Mouse (Mus musculus): ENCODE data around the gene Trank1. TPM values are rescaled to one million over a fixed set of nuclear protein-coding genes. Genes with fewer than 3 reads are reported as not detected.

The Trank1 gene
- polyA plus RNA-seq, 1 experiment = 59.5 TPM

DNA sequence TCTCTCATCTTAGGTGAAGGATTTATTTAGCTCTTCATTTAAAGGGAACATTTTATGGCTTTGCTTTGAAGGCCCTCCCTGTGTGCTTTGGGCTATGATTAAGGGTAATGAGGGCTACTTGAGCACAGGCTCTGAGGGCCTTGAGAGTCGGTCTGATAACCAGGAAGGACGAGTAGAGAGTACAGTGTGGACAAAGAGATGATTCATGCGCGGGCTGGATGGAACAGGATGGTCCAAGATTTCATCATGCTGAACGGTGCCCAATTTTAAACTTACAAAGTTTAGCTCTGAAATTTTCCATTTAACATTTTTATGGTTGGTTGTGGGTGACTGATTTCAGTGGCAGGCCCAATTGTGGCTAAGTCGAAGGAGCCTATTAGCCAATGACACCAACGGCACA is 5.4 kb upstream of the Trank1 start:
- TF ChIP-seq POLR2A (IDR thresholded peaks at IDR 0.05; ENCODE audit: borderline replicate concordance, extremely low read depth, insufficient read depth, insufficient read length, poor library complexity, severe bottlenecking) (no peak), CTCF (IDR thresholded peaks at IDR 0.05; ENCODE audit: borderline replicate concordance, extremely low read depth, insufficient read depth, insufficient read length) (no peak)
- no peak for DNase-seq (ENCODE audit: low read depth)

DNA sequence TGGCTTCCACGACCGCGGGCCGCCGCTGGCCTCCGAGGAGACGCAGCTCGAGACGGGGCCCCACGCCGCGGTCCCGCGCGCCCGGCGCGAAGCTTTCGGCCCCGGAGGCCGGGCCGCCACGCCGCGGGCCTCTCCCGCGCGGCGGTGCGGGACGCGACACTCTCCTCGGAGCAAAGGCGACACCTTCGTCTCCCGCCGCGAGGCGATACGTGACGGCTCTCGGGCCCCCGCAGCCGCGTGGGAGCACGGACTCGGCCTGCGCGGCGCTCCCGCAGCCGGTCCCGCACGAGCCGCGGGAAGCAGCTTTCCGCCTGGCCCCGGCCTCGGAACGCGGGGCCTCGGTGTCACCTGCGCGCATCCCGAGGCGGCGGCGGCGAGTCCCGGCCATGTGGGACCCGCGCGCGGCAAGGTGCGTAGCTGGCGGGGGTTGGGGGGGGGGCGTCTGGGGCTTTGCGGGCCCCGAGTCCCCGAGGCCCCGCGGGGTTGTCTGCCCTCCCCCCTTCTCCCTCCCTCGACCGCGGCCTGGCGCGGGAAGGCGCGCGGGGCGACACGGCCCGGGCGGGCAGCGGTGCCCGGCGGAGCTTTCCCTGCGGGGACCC is 403 bp downstream of the Trank1 start:
- peak; percentile 16 for DNase-seq (ENCODE audit: low read depth)
- TF ChIP-seq CTCF (IDR thresholded peaks at IDR 0.05; ENCODE audit: borderline replicate concordance, extremely low read depth, insufficient read depth, insufficient read length) (no peak), POLR2A (IDR thresholded peaks at IDR 0.05; ENCODE audit: borderline replicate concordance, extremely low read depth, insufficient read depth, insufficient read length, poor library complexity, severe bottlenecking) (no peak)

DNA sequence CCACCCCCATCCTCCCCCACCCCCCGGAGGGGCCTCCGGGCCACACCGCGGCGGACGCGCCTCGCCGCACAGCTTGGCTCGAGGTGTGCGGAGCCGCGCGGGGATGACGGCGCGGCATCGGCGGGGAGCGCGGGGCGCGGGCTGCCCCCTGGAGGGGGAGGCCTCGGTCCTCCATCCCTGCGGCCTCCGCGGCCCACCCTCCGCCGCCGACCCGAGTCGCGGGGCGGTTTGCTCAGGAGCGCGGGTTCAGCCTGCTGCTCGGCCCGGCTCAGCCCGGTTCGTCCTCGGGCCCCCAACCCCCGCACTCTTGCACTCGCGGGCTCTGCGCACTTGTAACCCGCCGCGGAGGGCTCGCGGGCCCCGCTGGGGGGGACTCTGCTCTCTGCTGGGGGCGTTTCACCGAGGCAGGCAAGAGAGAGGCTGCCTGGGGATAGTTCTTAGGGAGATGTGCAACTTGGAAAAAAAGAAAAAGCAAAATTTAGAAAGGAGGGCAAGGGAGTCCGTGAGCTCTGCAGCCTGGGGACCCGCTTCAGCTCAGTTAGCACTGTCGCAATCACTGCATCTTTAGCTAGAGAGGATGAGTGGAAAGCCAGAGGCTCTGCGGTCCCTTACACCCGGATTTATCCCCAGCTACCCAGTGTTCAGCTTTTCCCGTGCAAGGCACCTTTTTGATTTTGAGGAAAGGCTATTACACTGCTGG is 1.1 kb downstream of the Trank1 start:
- TF ChIP-seq CTCF (IDR thresholded peaks at IDR 0.05; ENCODE audit: borderline replicate concordance, extremely low read depth, insufficient read depth, insufficient read length) = no peak
- TF ChIP-seq POLR2A (IDR thresholded peaks at IDR 0.05; ENCODE audit: borderline replicate concordance, extremely low read depth, insufficient read depth, insufficient read length, poor library complexity, severe bottlenecking) = no peak

DNA sequence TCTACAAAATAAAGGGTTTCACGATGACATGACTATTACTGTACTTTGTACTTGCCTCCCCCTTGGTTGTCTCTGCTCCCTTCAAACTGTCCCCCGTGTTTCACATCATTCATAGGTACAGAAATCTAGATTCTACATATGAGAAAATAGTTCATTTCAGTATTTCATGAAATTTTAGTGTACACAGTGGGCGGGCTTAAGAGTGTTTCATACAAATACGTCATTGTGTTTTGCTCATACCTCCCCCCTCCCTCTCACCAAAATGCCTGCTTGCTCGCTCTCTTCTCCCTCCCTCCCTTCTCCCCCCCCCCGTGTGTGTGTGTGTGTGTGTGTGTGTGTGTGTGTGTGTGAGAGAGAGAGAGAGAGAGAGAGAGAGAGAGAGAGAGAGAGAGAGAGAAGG is 1.8 kb downstream of the Trank1 start:
- no peak for DNase-seq (ENCODE audit: low read depth)
- TF ChIP-seq POLR2A (IDR thresholded peaks at IDR 0.05; ENCODE audit: borderline replicate concordance, extremely low read depth, insufficient read depth, insufficient read length, poor library complexity, severe bottlenecking) (no peak), CTCF (IDR thresholded peaks at IDR 0.05; ENCODE audit: borderline replicate concordance, extremely low read depth, insufficient read depth, insufficient read length) (no peak)

More for the DNA sequence above, 1.1 kb downstream of the Trank1 start:
- peak; percentile 38 for DNase-seq (ENCODE audit: low read depth)

DNA sequence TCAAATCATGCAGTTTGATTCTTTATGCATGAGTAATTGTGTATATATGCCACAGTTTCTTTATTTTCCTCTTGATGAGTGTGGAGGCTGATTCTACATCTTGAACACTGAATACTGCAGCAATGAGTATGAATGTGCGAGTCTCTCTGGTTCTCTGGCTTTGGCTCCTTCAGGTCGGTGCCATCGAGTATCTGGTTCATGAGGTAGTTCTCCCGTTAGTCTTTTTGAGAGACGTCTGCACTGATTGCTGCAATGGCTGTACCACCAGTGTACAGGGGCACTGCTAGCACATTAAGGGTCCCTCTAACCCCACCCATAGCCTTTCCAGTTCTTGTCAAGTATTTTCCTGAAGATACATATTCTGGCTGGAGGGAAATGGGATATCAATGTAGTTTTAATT is 2.3 kb downstream of the Trank1 start:
- no peak for DNase-seq (ENCODE audit: low read depth)

DNA sequence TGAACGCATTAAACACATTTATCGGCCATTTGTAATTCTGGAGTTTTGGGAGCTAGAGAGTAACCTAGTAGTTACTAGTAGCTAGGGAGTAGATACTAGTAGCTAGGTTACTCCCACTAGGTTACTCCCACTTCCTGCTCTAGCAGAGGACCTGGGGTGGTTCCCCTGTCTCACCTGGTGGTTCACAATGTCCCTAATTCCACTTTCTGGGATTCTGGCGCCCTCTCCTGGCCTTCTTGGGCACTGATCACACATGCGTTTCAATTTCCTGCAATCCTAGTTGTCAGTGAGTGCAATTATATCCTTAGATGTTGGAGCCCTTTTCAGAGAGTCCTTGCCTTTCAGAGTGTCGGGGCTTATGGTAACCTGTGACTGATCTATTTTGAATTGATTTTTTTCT is 2.7 kb downstream of the Trank1 start:
- TF ChIP-seq POLR2A (IDR thresholded peaks at IDR 0.05; ENCODE audit: borderline replicate concordance, extremely low read depth, insufficient read depth, insufficient read length, poor library complexity, severe bottlenecking) (no peak), CTCF (IDR thresholded peaks at IDR 0.05; ENCODE audit: borderline replicate concordance, extremely low read depth, insufficient read depth, insufficient read length) (peak; percentile 66)
- DNase-seq (ENCODE audit: low read depth) = peak; percentile 42

More for the DNA sequence above, 2.3 kb downstream of the Trank1 start:
- TF ChIP-seq CTCF (IDR thresholded peaks at IDR 0.05; ENCODE audit: borderline replicate concordance, extremely low read depth, insufficient read depth, insufficient read length) = no peak
- TF ChIP-seq POLR2A (IDR thresholded peaks at IDR 0.05; ENCODE audit: borderline replicate concordance, extremely low read depth, insufficient read depth, insufficient read length, poor library complexity, severe bottlenecking) = no peak

DNA sequence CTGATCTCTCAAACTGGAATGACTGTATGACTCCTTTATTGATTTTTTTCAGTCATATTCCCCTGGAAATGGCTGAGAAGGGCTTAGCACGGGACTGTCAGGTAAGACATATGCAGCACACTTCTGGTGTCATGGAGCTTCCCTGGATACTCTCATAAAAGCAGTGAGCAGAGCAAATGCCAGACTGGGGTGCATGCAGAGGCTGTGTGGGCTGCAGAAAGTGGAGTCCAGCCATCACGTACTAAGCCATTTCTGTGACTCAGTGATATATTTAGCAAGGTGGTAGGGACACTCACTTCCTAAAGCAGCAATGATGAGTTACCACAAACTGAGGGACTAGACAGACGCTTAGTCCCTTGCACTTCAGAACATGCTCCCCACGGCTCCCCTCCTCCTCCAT is 9.4 kb downstream of the Trank1 start:
- DNase-seq (ENCODE audit: low read depth) = no peak
- TF ChIP-seq CTCF (IDR thresholded peaks at IDR 0.05; ENCODE audit: borderline replicate concordance, extremely low read depth, insufficient read depth, insufficient read length) (no peak), POLR2A (IDR thresholded peaks at IDR 0.05; ENCODE audit: borderline replicate concordance, extremely low read depth, insufficient read depth, insufficient read length, poor library complexity, severe bottlenecking) (no peak)

DNA sequence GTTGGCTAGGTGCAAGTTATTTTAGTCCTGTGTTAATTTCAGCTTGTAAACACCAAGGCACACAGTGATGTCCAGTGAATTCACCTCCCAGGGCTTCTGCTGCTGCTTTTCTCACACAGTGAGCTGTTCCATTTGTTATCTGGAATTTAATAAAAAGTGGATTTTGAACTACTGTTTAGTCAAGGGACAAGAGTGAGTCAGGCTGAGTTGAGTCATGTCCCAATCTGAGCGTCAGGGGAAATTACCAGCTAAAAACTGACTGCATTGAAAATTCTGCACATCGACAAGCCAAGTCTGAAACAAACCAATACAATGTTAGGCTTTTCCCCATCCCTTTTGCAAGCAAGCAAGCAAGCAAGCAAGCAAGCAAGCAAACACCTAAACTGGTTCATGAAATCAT is 13.3 kb downstream of the Trank1 start:
- no peak for DNase-seq (ENCODE audit: low read depth)
- TF ChIP-seq POLR2A (IDR thresholded peaks at IDR 0.05; ENCODE audit: borderline replicate concordance, extremely low read depth, insufficient read depth, insufficient read length, poor library complexity, severe bottlenecking) = no peak
- no peak for TF ChIP-seq CTCF (IDR thresholded peaks at IDR 0.05; ENCODE audit: borderline replicate concordance, extremely low read depth, insufficient read depth, insufficient read length)

DNA sequence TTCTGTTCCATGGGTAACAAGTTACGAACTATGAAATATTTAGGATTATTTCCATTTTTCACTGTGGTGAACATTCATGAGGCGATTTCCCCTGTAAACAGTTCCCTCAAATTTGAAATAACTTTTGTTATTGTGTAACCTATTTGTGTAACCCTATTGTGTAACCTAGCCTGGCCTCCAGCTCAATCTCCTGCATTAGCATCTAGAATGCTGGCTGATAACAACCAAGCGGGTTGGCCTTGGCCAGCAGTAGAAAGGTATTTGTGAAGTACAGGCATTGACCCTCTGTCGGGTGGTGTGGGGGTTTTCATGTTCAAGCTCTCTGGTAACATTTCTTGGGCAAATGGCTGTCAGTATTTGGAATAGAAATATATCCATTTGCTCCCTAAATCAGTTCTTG is 18.3 kb downstream of the Trank1 start:
- TF ChIP-seq CTCF (IDR thresholded peaks at IDR 0.05; ENCODE audit: borderline replicate concordance, extremely low read depth, insufficient read depth, insufficient read length) (no peak), POLR2A (IDR thresholded peaks at IDR 0.05; ENCODE audit: borderline replicate concordance, extremely low read depth, insufficient read depth, insufficient read length, poor library complexity, severe bottlenecking) (no peak)
- no peak for DNase-seq (ENCODE audit: low read depth)

DNA sequence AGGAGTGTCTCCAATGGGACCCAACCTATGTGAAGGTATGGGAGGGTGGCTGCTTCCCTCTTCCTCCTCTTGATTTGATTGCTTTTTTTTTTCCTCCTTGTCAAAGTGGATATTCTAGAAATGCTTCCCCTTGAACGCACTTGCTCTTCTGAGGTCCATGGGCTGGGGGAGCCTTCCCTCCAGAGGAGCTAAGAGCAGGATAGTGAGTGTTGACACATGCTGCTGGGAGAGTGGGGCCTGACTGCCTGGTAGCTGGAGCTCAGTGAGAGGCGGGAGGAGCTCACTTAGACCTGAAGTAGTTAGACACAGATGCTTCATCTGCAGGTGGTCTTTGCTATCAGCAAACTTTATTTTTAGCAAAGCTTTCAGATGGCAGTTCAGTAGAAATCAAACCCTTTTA is 22.3 kb downstream of the Trank1 start:
- DNase-seq (ENCODE audit: low read depth) = no peak

DNA sequence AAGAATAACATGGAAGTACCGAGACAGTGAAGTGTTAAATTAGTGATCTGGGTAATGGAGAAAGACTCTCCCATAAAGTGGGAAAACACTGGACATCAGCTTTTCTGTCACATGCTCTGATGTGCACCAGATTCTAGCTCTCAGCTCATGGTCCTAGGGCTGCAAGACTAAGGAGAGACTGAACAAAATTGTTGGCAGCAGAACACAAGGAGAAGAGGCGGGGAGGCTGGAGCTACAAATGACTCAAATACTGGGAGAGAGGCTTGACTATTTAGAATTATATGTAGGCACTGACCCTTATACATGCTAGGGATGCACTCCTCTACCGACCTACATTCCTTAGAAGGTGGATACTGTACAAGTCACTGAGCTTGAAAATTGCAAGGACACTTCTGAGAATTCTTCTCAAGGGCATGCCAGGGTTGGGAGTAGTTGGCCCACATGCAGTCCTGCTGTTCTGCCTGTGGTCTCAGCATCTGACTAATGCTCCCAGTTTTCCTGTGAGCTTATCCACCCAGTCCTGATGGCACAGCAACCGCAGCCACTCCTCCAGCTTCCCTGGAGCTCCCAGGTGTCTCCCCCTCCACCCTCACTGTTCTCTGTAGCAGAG is 23.1 kb downstream of the Trank1 start:
- DNase-seq (ENCODE audit: low read depth) = no peak
- no peak for TF ChIP-seq POLR2A (IDR thresholded peaks at IDR 0.05; ENCODE audit: borderline replicate concordance, extremely low read depth, insufficient read depth, insufficient read length, poor library complexity, severe bottlenecking)
- TF ChIP-seq CTCF (IDR thresholded peaks at IDR 0.05; ENCODE audit: borderline replicate concordance, extremely low read depth, insufficient read depth, insufficient read length) = no peak

More for the DNA sequence above, 22.3 kb downstream of the Trank1 start:
- no peak for TF ChIP-seq CTCF (IDR thresholded peaks at IDR 0.05; ENCODE audit: borderline replicate concordance, extremely low read depth, insufficient read depth, insufficient read length)
- TF ChIP-seq POLR2A (IDR thresholded peaks at IDR 0.05; ENCODE audit: borderline replicate concordance, extremely low read depth, insufficient read depth, insufficient read length, poor library complexity, severe bottlenecking) = no peak
